Mouse (Mus musculus) kidney, adult 9 months (tissue): Measurements from ENCODE around the gene Rbms1.
"Not testable (repeated sequence)": the region's sequence is repeated elsewhere in the genome, so short reads cannot be mapped to it uniquely, and the experiment has no call there.

Source experiments
- DNase-seq: peaks from one replicate; pipeline ENCODE4 v3.0.0; 2022

The Rbms1 gene

GRCm38 (mm10) chr2:60844259-60844658 lies 118.7 kb downstream of the Rbms1 start:
- no peak for DNase-seq

DNA sequence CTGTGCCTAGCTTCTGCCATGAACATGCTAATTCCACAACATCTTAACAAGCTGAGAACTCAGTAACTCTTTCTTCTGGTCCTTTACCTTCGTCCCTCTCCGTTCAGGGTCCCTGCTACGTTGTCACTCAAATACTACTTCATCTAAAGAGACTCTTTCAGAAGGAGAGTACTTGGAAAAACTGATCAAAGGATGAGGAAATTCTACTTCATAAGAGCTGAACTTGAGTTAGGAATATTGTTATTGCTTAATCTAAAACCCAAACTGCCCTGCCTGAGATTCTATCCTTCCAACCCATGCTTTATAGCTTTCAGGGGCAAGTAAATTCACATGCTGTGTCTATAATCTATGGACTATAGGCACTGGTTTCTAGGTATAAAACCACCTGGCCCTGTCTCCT lies 119.4 kb downstream of the Rbms1 start:
- no peak for DNase-seq

- DNase-seq: no peak
These were observed 120.0 kb downstream of the Rbms1 start for GRCm38 (mm10) chr2:60842976-60843375.

GRCm38 (mm10) chr2:60840922-60841321 lies 122.1 kb downstream of the Rbms1 start:
- DNase-seq: no peak

- no peak for DNase-seq
These were observed 123.5 kb downstream of the Rbms1 start for GRCm38 (mm10) chr2:60839498-60839897.

- DNase-seq: peak; percentile 75
These were observed 124.1 kb downstream of the Rbms1 start for GRCm38 (mm10) chr2:60838856-60839255.

DNA sequence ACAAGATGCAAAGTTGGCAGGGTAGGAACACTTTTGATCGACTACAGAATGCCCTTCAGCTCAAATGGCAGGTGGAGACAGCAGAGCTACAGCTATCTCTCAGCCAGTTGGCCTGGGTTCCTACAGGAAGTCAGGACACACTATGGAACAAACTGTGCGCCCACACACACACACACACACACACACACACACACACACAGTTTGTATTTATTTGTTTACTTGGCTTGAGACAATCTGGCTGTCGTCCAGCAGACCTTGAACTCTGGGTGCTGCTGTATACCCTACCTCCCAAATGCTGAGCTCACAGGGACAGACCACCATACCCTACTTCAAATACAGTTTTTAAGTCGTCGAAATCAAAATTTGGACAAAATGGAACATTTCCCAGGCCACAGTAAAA lies 125.4 kb downstream of the Rbms1 start:
- no peak for DNase-seq

DNA sequence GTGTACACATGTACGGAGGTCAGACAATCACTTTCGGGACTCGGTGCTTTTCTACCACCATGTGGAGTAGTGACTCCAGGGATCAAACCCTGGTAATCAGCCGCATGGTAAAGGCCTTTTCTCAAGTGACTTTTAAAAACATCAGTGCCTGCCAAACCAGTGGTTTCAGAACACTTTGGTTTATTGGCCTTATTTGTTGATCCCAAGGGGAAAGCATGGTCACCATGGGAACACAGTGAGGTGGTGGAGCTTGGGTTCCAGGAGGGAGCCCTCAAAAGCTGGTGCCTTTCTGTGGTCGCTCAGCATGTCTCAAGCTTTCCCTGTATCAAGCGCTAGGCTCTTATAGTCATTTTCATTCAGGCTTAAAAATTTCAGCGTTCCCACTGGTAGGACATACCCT lies 126.8 kb downstream of the Rbms1 start:
- DNase-seq: no peak

DNA sequence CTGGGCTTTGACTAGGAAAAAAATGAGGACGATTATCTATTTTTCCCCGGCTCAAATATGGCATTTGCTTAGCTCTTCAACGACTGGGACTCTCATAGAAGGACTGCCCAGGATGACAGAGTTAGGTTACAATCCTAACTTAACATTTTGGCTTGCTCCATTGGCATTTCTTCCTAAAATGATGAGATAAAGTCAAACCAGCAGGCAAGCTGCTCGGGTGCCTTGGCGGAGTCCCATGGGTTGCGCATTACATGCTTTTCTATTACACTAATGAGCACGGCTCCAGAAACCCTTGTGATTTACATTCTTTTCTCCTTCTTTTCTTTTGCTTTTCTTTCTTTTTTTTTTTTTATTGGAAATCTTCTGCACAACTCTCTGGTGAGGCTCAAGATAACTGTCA lies 128.7 kb downstream of the Rbms1 start:
- DNase-seq: no peak

DNA sequence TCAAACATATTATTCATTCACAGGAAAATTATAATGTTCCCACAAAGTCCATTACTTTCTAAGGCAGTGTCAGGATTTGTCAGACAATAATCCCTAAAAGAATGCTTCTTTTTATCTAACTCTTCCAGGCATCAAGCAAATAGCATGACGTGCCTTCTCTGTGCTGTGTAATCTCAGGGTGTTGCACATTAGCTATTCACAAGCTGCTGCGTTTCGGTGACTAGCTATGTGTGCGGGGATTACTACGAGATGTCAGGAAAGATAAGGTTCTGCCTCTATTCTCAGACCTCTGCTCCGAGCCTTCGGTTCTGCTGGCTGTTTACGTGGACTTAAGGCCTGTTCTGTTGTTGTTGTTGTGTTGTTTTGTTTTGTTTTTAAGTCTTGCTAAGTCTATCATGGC lies 130.7 kb downstream of the Rbms1 start:
- no peak for DNase-seq

- DNase-seq: not testable (repeated sequence)
These were observed 132.5 kb downstream of the Rbms1 start for GRCm38 (mm10) chr2:60830464-60830863.

DNA sequence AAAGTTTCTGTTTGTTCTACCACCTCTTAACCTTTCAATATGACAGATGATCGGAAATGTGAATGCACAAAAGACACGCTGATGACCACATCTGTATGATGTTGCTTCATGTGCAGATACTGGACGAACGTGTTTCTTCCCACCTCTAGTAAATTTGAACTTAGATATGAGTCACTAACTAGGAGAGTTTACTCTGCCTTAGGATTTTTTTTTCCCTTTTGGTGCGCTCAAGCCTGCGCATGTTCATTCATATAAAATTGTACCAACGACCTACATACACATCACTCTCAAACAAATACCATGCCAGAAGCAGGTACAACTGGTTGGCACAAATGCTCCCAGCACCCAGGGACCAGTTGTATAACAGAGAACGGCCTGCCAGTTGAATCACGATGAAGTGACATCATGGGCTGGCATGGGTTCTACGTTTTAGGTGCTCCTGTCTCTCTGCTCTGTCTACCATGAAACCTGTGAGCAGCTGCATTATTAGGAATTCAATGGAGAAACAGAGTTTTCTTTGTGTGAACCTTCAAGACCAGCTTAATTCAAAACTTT lies 134.0 kb downstream of the Rbms1 start:
- no peak for DNase-seq

- no peak for DNase-seq
These were observed 135.9 kb downstream of the Rbms1 start for GRCm38 (mm10) chr2:60827152-60827428.

GRCm38 (mm10) chr2:60826406-60827151 lies 136.4 kb downstream of the Rbms1 start:
- no peak for DNase-seq

- DNase-seq: peak; percentile 50
These were observed 137.3 kb downstream of the Rbms1 start for GRCm38 (mm10) chr2:60825690-60826089.

- DNase-seq: no peak
These were observed 141.4 kb downstream of the Rbms1 start for GRCm38 (mm10) chr2:60821635-60822034.

DNA sequence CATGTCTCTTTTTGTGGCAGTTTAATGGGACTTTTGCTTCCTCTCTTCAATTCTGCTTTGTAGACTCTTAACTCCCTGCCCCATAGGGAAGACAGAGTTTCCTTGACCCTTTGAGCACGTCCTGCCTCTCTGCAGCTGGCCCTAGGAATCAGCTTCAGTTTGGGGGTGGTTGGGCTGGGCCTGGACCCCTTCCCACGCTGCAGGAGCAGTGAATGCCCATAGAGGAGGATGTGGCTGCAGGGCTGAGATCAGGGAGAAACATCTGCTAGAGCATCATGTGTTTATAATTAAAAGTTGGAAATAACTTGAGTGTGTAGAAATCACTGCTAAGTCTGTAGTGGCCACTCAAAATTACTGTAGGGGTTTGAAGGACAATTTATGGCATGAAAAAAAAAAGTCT lies 144.4 kb downstream of the Rbms1 start:
- no peak for DNase-seq

GRCm38 (mm10) chr2:60816307-60816706 lies 146.7 kb downstream of the Rbms1 start:
- DNase-seq: no peak

GRCm38 (mm10) chr2:60814788-60815187 lies 148.2 kb downstream of the Rbms1 start:
- DNase-seq: peak; percentile 54

- no peak for DNase-seq
These were observed 150.0 kb downstream of the Rbms1 start for GRCm38 (mm10) chr2:60812949-60813348.

- peak; percentile 71 for DNase-seq
These were observed 152.4 kb downstream of the Rbms1 start for GRCm38 (mm10) chr2:60810617-60811016.

DNA sequence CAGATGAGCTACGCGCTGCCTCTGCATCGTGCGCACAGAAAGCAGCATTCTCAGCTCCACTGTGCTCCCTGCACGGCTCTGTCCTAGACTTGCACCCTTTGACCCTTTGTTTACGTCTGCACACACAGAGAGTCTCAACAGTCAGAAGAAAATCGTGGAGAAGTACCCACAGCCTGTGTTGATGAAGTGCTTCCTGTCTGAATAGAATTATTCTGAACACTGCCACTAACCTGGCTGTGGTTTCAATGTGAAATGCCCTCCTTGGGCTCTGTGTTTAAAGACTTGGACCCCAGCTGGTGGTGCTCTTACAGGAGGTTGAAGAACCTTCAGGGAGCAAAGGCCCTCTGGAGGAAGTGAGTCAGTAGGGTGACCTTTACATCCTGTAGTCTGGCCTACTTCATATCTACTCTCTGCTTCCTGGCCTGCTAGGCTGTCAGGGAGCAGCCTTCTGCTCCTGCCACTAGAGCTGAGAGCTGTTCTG lies 153.5 kb downstream of the Rbms1 start:
- no peak for DNase-seq

DNA sequence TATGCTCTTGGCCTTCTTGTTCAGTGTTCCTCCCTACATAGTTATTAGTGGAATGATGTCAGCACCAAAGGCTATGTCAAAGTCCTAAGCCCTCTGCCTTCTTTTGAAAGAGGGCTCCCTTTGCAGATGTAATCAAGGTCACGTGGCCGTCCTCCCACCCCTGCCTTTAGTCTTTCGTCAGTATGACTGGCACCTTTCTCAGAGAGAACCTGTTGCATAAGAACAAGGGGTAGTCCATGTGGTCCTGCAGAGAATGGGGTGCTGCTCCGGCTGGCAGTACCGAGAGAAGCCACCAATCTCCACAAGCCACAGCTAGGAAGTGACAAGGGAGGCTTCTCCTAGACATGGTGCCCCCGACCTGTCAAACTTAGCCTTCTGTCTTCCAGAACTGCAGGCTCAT lies 154.2 kb downstream of the Rbms1 start:
- DNase-seq: no peak

DNA sequence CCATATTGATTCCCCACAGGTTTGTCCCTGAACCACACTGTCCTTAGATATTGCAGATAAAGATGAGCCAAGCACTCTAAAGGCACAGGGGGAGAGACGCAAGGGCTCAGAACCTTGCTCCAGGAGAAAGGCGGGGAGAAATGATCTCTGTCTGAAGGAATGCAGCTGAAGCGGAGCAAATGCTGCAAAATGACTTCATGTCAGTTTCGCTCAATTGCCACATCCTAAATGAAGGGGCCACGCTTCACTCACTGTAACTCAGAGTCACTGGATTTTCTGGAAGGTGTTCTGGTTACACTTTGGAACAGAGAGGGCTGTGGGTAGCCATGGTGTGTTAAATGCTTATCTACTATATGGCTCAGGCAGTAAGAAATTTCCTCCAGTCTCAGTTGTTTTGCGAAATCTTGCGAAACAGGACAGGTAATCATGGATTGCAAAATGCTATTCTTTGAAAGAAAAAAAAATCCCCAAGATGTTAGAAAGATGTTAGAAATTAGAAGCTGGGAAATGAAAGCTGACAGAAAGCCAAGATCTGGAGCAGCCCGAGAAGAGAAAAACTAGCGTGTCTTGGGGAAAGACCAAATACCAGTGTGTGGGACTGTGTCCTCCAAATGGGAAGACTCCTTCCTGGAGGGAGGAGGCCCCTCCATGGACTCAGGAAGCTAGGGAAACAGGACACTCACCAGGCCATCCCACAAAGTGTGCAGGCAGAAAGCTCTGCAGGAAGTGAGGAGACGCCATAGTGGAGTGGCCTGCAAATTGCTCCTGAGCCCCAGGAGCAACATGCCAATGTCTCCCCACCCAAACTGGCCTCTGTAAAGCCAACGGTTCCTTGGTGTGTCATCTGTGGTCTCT lies 155.4 kb downstream of the Rbms1 start:
- no peak for DNase-seq
